Mouse (Mus musculus): ENCODE measurements around the gene Ubap2.

DNA sequence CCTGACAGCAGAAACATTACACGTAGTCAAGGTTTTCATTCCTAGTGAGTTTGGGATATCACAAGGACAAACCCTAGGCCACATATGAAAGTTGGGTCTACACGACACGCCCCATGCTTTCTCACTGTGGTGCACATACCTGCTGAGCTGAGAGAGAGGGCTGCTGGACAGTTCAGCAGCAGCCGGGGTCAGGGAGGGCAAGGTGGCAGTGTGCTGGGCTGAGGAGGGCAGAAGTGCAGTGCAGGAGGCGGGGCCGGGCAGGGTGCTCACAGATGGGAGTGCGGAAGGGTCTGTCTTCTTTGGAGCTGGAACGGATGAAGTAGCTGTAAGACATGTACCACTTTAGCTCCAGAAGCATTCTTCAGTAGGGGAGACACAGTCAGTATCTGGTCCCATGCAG lies 72.8 kb downstream of the Ubap2 start:
- TF ChIP-seq CTCF (IDR thresholded peaks at IDR 0.05; ENCODE audit: low read depth) (no peak), EP300 (optimal IDR thresholded peaks at IDR 0.05) (no peak)
